Mouse (Mus musculus) gastrocnemius, postnatal 10 days (tissue): ENCODE results near the gene Hoxc10. TPM values are rescaled to one million over a fixed set of nuclear protein-coding genes. Genes with fewer than 3 reads are reported as not detected.

Experiments
- DNase-seq: peaks from one replicate; pipeline ENCODE4 v3.0.0; 2021; ENCODE audit warnings: mixed read lengths
- total RNA-seq, 2 experiments: library from RNA; stranded (reverse); gene quantifications; 2 replicates each; pipeline ENCODE4 v1.2.3; 2021

The Hoxc10 gene
- total RNA-seq, 2 experiments from 2014 or later: 50.7 to 51.2 TPM

DNA sequence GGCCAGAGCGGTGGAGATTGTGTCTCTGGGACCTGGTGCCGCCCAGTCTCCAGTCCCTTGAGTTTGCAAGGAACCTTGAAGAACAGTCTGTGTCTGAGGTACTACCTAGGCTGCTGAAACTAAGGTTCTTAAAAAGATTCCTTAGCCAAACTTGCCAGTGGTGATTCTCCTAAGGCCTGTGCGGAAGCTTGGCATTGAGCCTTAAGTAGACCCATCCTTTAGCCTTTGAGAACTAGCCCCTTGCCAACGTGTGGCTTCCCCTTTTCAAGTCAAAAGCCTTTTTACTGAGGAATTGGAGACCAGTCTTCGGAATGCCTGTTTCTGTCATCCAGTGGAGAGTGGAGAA is 23.2 kb upstream of the Hoxc10 start:
- no peak for DNase-seq

GRCm38 (mm10) chr15:102945185-102946077 is 21.2 kb upstream of the Hoxc10 start:
- DNase-seq: no peak

- DNase-seq: no peak
Measured at GRCm38 (mm10) chr15:102947276-102947675, 19.3 kb upstream of the Hoxc10 start.

GRCm38 (mm10) chr15:102948842-102949241 is 17.8 kb upstream of the Hoxc10 start:
- DNase-seq: no peak

- no peak for DNase-seq
Measured at GRCm38 (mm10) chr15:102949696-102950095, 16.9 kb upstream of the Hoxc10 start.

DNA sequence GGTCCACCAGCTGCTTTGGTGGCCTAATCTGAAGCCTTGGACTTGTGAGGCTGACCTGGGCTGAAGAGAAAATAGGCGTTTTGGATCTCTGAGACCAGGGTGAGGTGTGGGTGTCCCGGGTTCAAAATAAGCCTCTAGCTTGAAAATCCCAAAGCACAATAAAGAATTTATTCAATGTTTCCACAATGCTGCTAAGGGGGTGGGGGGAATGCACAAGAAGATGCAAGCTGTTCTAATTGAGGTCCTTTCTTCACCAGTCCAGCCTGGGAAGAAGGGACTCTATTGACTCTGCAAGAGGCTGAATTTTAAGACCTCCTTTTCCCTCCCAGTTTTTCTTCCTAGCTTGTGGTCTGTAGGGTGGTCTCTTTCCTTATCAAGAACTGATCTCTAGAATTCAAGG is 15.7 kb upstream of the Hoxc10 start:
- no peak for DNase-seq

- no peak for DNase-seq
Measured at GRCm38 (mm10) chr15:102953561-102953960, 13.0 kb upstream of the Hoxc10 start.

DNA sequence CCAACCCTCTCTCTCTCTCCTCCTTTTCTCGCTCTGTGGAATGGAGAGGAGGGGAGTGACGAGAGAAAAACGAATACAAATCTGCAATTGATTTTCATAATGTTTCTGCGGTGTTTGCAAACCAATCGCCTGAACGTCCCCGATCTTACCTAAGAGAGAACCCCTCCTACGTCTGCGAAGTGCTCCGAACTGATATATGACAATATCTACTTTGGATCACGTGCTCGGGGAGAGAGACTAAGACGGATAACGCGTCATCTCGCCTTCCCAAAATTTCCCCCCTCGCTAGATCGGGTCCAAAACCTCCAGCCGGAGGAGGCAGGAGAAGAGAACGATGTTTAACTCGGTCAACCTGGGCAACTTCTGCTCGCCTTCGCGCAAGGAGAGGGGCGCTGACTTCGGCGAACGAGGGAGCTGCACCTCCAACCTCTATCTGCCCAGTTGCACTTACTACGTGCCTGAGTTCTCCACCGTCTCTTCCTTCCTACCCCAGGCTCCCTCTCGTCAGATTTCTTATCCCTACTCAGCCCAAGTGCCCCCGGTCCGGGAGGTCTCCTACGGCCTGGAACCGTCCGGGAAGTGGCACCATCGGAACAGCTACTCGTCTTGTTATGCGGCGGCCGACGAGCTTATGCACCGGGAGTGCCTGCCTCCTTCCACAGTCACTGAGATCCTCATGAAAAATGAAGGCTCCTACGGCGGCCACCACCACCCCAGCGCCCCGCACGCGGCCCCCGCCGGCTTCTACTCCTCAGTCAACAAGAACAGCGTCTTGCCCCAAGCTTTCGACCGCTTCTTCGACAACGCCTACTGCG is 12.2 kb upstream of the Hoxc10 start, which contains the start of gene Hoxc11:
Hoxc11 (plus strand) TSS at position 236 of the 815 bp plus-strand sequence.
- no peak for DNase-seq

GRCm38 (mm10) chr15:102955007-102955382 is 11.6 kb upstream of the Hoxc10 start:
- peak; percentile 67 for DNase-seq

GRCm38 (mm10) chr15:102955833-102956640 is 10.6 kb upstream of the Hoxc10 start:
- peak; percentile 50 for DNase-seq

DNA sequence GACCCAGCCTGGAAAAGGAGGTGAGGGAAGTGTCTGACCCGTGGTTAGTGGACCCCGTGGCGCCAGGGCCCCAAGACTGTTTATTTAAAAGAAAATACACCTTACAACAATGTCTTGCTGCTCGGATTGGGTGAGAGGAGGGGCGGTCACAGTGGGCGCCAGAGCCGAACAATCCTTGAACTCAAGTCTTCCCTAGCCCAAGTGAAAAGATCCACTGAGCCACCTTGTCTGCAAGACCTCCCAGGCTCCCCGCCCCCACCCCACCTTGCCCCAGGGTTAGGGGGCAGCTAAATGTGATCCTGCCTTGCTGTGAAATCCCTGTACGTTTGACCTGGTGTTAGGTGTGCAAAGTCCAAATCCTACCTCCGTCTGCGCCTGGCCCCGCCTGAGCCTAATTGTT is 9.7 kb upstream of the Hoxc10 start:
- DNase-seq: no peak

DNA sequence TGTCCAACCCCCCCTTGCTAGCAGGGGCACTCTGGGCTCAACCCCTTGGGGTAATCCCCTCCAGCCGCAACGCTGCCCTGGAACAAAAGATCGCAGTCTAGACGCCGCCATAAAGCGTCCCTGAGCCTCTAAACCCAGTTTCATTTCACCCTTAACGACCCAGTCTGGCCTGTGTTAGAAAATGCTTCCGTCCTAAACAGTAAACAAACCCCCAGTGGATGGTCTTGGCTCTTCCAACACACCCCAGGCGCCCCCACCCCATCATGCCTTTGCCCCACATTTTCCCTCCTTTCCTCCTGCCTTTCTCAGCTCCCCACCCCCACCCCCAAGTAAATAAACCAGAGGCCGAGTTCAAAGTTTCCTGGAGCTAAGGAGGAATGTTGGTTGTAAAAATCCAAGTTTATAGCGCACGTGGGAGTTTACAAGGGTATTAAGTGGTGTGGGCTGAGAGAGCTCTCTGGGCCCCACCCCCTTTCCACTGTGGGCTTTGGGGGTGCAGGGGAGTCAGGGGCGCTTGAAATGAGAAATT is 6.9 kb upstream of the Hoxc10 start:
- DNase-seq: no peak

DNA sequence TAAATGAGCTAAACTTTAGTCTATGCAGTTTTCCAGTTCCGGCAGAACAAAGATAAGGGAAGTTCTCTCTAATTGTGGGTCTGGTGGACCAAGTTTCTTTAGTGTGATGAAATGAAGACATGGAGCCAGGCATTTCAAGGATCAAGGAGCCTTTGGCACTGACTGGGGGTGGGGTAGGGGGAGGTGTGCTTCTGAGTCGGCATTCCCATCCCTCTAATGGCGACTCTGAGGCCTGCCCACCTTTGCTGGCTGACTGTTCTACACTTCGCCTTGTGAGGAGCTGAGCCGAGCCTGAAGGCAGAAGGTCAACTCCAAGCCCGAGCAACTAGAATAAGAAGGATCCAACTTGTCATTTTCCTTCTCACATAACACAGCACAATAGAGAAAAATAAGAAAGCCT is 4.9 kb upstream of the Hoxc10 start:
- DNase-seq: peak; percentile 39

DNA sequence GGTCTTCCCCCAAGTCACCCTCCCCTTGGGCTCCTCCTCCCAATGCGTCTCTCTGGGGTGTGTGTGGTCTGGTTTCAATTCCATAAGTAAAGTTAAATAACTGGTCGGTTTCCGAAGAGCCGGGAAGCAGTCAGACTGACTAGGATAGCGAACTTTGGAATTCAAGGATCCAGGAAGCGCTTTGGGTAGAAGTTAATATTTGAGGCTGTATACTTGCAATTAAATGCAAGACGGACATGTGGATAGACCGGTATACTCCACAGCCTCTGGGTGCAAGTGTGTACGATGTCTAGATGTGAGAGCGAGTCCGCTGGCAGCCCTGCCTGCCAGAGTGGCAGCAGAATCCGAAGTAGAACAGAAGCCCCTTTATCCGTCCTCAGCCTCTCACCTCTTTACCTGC is 4.1 kb upstream of the Hoxc10 start:
- DNase-seq: no peak

DNA sequence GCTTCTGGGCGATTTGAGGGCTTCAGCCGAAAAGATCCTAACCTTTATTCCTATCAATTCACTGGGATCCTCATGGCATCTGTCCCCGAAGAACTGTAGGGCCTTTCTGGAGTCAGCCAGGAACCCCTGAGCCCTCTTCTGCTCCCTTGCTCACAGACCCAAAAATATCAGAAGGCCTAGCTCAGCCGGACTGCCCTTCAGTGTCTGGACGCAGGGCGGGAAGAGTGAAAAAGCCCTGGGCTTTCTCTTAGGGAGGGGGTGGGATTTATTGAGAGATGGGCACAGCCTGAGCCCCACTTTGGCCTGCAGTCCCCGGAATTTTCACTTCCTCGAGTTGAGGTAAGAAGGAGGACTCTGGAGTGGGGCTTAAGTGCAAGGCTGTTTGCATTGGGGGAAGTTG is 3.3 kb upstream of the Hoxc10 start:
- DNase-seq: peak; percentile 31

DNA sequence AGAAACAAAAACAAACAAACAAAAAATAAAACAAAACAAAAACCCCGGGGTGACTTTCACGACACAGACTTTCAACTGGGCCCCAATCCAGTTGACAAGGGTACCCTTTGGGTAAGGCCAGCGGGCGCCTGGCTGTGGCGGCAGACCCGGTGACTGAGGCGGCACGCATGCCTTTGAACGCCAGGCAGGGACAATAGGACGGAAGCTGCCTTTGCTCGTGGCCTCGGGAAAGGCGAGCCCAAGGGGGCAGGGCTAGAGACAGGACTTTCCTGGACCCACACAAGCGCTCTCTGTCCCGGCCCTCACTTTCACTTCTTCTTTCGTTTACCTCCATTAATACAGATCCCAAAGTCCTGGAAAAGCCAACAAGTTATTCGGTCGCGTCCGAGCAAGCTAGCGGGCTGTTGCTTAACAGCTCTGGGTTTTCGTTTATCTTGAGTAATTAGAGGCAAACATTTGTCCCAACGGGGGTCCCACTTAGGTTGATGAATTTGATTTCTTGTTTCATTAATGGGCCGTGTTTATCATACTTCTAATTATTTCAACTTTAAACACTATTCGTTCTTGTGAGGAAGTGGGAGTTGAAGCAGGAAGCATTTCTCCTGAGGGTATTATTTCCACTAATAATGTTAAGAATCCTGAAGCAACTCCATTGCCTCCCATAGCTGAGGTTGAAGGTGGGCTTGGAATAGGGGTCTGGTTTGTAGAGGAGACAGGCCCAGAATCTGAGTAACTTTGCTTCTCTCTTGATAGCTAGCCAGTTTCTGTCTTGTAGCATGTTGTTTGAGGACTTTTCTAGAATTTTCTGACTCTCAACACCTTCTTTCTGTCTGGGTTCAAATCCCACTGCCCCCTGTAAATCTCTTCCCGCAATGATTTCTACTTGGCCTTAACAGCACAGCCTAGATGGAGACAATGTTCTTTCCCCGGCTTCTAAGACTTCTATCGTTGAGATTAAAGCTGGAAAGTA is 2.6 kb upstream of the Hoxc10 start:
- peak; percentile 68 for DNase-seq

GRCm38 (mm10) chr15:102965003-102965891 is 1.3 kb upstream of the Hoxc10 start:
- no peak for DNase-seq

DNA sequence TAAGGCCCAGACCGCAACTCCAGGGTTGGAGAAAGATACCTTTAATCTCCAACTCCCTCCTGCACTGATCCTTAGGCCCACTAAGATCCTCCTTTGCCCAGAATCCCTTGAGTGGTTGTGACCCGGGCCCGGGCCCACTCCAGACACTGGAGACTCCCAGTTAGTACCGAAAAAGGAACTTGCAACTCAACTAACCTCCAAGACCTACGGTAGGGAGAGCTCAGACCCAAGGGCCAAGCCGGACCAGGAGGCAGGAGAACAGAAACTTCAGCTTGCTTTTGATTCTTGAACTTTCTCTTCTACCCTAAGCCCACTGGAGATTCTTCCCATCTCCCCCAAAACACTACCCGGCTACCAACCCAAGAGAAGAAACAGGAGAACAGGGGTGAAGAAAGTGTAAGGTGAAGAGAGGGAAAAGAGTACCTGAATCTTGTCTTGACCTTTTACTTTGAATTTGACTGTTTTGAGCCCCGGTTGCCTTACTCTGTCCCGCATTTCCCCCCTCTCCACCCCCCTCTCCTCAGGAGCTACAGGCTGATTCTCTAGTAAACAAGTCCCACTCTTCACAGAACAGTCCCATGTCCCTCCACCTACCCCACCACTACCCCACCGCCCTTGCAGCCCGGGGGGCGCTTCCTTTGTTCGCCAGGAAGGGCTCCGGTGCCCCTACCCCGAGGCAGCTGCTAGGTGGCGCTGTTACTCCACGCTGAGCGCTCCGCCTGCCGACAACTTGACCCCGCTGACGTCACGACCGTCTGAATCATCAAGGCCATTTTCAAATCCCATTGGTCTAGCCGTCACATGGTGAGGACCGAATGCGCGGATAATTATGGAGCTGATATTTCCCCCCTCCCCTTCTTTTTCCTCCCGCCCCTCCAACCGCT is 462 bp upstream of the Hoxc10 start:
- DNase-seq: peak; percentile 98

- no peak for DNase-seq
Measured at GRCm38 (mm10) chr15:102967312-102967510, 615 bp downstream of the Hoxc10 start, which contains the start of gene Hoxc5. TSS of gene Hoxc5 (plus strand) at chr15:102967443.
